Mouse (Mus musculus) limb, embryonic 15.5 days (tissue): ENCODE measurements around the gene Zcchc10. TPM values are rescaled to one million over a fixed set of nuclear protein-coding genes. Genes with fewer than 3 reads are reported as not detected.
A peak's percentile ranks its signal among the peaks of the same experiment; 100 is the strongest.
"Not testable (repeated sequence)": the region's sequence is repeated elsewhere in the genome, so short reads cannot be mapped to it uniquely, and the experiment has no call there.

Experiments
- ATAC-seq: fragments of 200-750 bp; cut with Nextera tagmentation; 2 replicates; pipeline ENCODE4 v1.8.0; 2017; ENCODE audit warnings: low read depth, moderate TSS enrichment; ENCODE audit not compliant: insufficient number of reproducible peaks, low FRiP score, low TSS enrichment
- H3K27ac ChIP-seq: fragments of 300-500 bp; sonication (generic); 2 replicates; pipeline ENCODE4 v1.5.1; 2015; ENCODE audit warnings: moderate library complexity, mild to moderate bottlenecking, inconsistent platforms
- H3K27me3 ChIP-seq: fragments of 300-500 bp; sonication (generic); 2 replicates; pipeline ENCODE4 v1.6.1; 2015; ENCODE audit warnings: inconsistent platforms
- H3K36me3 ChIP-seq: fragments of 300-500 bp; sonication (generic); 2 replicates; pipeline ENCODE4 v1.6.1; 2015; ENCODE audit warnings: inconsistent platforms
- H3K4me1 ChIP-seq: fragments of 300-500 bp; sonication (generic); 2 replicates; pipeline ENCODE4 v1.6.1; 2015; ENCODE audit warnings: inconsistent platforms
- H3K4me2 ChIP-seq: fragments of 300-500 bp; sonication (generic); 2 replicates; pipeline ENCODE4 v1.6.1; 2015; ENCODE audit warnings: mild to moderate bottlenecking, inconsistent platforms
- H3K4me3 ChIP-seq: fragments of 300-500 bp; sonication (generic); 2 replicates; pipeline ENCODE4 v1.5.1; 2015; ENCODE audit warnings: mild to moderate bottlenecking, inconsistent platforms
- H3K9ac ChIP-seq: fragments of 300-500 bp; sonication (generic); 2 replicates; pipeline ENCODE4 v1.6.1; 2015; ENCODE audit warnings: inconsistent platforms
- H3K9me3 ChIP-seq: fragments of 300-500 bp; sonication (generic); 2 replicates; pipeline ENCODE4 v1.6.1; 2016; ENCODE audit warnings: inconsistent platforms
- WGBS: fragments of 180-500 bp; shearing (Covaris S2); methylation state at CpG from one replicate; pipeline ENCODE4 v1.1.7; 2015; 5-methylcytosine and 5-hydroxymethylcytosine counted together
- polyA plus RNA-seq: library from polyadenylated mRNA; unstranded; fragments of >200 nt; fragmentation: Nextera tagmentation; extraction: Ambion mirVana; gene quantifications from 2 replicates; pipeline ENCODE4 v1.2.1, GENCODE M21; 2015

Zcchc10 gene
- 17.8 and 18.4 TPM in 2 replicates for polyA plus RNA-seq

GRCm38 (mm10) chr11:53324512-53324968 lies at the start of gene Zcchc10:
Gene Zcchc10, plus strand, starts transcription at chr11:53324679.
- under 1% methylated on average over 21 of the region's 21 CpGs for WGBS
- peak within 1 kb of the TSS; percentile 77 for H3K27ac ChIP-seq
- H3K4me3 ChIP-seq: peak within 1 kb of the TSS; percentile 74

GRCm38 (mm10) chr11:53275358-53275757 lies 49.1 kb upstream of the Zcchc10 start:
- 96% methylated on average over 3 of the region's 3 CpGs for WGBS
- H3K36me3 ChIP-seq: peaks cover 68% of the 10 kb centered on the region
- H3K27me3 ChIP-seq: no peaks in the 10 kb centered on the region
- no peaks in the 10 kb centered on the region for H3K9me3 ChIP-seq
- ATAC-seq: no peak
- H3K4me2 ChIP-seq: no peak overlapping the region
- H3K9ac ChIP-seq: no peak overlapping the region
- H3K4me1 ChIP-seq: no peaks in the 10 kb centered on the region
- H3K4me3 ChIP-seq: no peak overlapping the region
- no peak overlapping the region for H3K27ac ChIP-seq

More at GRCm38 (mm10) chr11:53324512-53324968, at the start of gene Zcchc10:
- ATAC-seq: peak; percentile 80; the same call in 1 of the 2 replicates
- peak within 1 kb of the TSS; percentile 55 for H3K4me2 ChIP-seq
- peaks cover 24% of the 10 kb centered on the region for H3K36me3 ChIP-seq
- H3K9ac ChIP-seq: peak within 1 kb of the TSS; percentile 76
- no peaks in the 10 kb centered on the region for H3K9me3 ChIP-seq
- no peaks in the 10 kb centered on the region for H3K27me3 ChIP-seq
- H3K4me1 ChIP-seq: peaks cover 7% of the 10 kb centered on the region

GRCm38 (mm10) chr11:53278411-53278810 lies 46.1 kb upstream of the Zcchc10 start:
- no peak overlapping the region for H3K27ac ChIP-seq
- H3K27me3 ChIP-seq: no peaks in the 10 kb centered on the region
- ATAC-seq: no peak
- 83% methylated on average over 4 of the region's 4 CpGs for WGBS
- no peak overlapping the region for H3K4me3 ChIP-seq
- no peak overlapping the region for H3K9ac ChIP-seq
- peaks cover 60% of the 10 kb centered on the region for H3K36me3 ChIP-seq
- no peaks in the 10 kb centered on the region for H3K9me3 ChIP-seq
- no peak overlapping the region for H3K4me2 ChIP-seq
- H3K4me1 ChIP-seq: no peaks in the 10 kb centered on the region

GRCm38 (mm10) chr11:53285885-53286284 lies 38.6 kb upstream of the Zcchc10 start:
- H3K9me3 ChIP-seq: no peaks in the 10 kb centered on the region
- H3K36me3 ChIP-seq: peaks cover 83% of the 10 kb centered on the region
- no peak overlapping the region for H3K4me2 ChIP-seq
- H3K4me3 ChIP-seq: no peak overlapping the region
- no peak overlapping the region for H3K27ac ChIP-seq
- H3K27me3 ChIP-seq: no peaks in the 10 kb centered on the region
- no peak overlapping the region for H3K9ac ChIP-seq
- ATAC-seq: no peak
- H3K4me1 ChIP-seq: no peaks in the 10 kb centered on the region
- 89% methylated on average over 6 of the region's 6 CpGs for WGBS

- H3K4me1 ChIP-seq, H3K4me3 ChIP-seq, H3K9ac ChIP-seq, H3K27ac ChIP-seq, H3K4me2 ChIP-seq, H3K9me3 ChIP-seq, H3K27me3 ChIP-seq, ATAC-seq: not testable (repeated sequence)
- WGBS: 90% methylated on average over 2 of the region's 2 CpGs
- peaks cover 71% of the 10 kb centered on the region for H3K36me3 ChIP-seq
These were observed 34.3 kb upstream of the Zcchc10 start for GRCm38 (mm10) chr11:53290187-53290586.

- no peak for ATAC-seq
- H3K9me3 ChIP-seq: no peaks in the 10 kb centered on the region
- 87% methylated on average over 11 of the region's 11 CpGs for WGBS
These were observed 33.6 kb upstream of the Zcchc10 start for GRCm38 (mm10) chr11:53290871-53291270.

GRCm38 (mm10) chr11:53294441-53294840 lies 30.0 kb upstream of the Zcchc10 start:
- Histone ChIP-seq H3K36me3 (peaks cover 34% of the 10 kb centered on the region), H3K4me2 (no peak overlapping the region), H3K9me3 (no peaks in the 10 kb centered on the region), H3K4me1 (peaks cover 20% of the 10 kb centered on the region), H3K9ac (no peak overlapping the region), H3K27me3 (no peaks in the 10 kb centered on the region), H3K27ac (no peak overlapping the region), H3K4me3 (no peak overlapping the region)
- no peak for ATAC-seq
- 88% methylated on average over 5 of the region's 5 CpGs for WGBS

More at GRCm38 (mm10) chr11:53290871-53291270, 33.6 kb upstream of the Zcchc10 start:
- Histone ChIP-seq H3K27me3 (no peaks in the 10 kb centered on the region), H3K27ac (no peak overlapping the region), H3K36me3 (peaks cover 66% of the 10 kb centered on the region), H3K4me1 (no peaks in the 10 kb centered on the region), H3K4me3 (no peak overlapping the region), H3K9ac (no peak overlapping the region), H3K4me2 (no peak overlapping the region)

GRCm38 (mm10) chr11:53296880-53297279 lies 27.6 kb upstream of the Zcchc10 start:
- no peak overlapping the region for H3K4me3 ChIP-seq
- 62% methylated on average over 4 of the region's 4 CpGs for WGBS
- no peak overlapping the region for H3K9ac ChIP-seq
- no peaks in the 10 kb centered on the region for H3K27me3 ChIP-seq
- H3K4me2 ChIP-seq: no peak overlapping the region
- peaks cover 16% of the 10 kb centered on the region for H3K36me3 ChIP-seq
- no peak overlapping the region for H3K27ac ChIP-seq
- ATAC-seq: no peak
- H3K9me3 ChIP-seq: no peaks in the 10 kb centered on the region
- peaks cover 29% of the 10 kb centered on the region for H3K4me1 ChIP-seq

- peak overlapping the region; percentile 53 for H3K4me2 ChIP-seq
- H3K9me3 ChIP-seq: no peaks in the 10 kb centered on the region
- H3K36me3 ChIP-seq: peaks cover 10% of the 10 kb centered on the region
- 0 out of 2 replicates have a peak overlapping the region, but pooled peaks have one; percentile 7 for H3K9ac ChIP-seq
- 83% methylated on average over 7 of the region's 7 CpGs for WGBS
- H3K4me1 ChIP-seq: peaks cover 29% of the 10 kb centered on the region
- no peak overlapping the region for H3K27ac ChIP-seq
- ATAC-seq: no peak
- peak overlapping the region; percentile 100; the same call in 1 of the 2 replicates for H3K4me3 ChIP-seq
- H3K27me3 ChIP-seq: no peaks in the 10 kb centered on the region
These were observed 26.3 kb upstream of the Zcchc10 start for GRCm38 (mm10) chr11:53297947-53298860.

GRCm38 (mm10) chr11:53299551-53300329 lies 24.7 kb upstream of the Zcchc10 start:
- H3K27me3 ChIP-seq: no peaks in the 10 kb centered on the region
- peak overlapping the region; percentile 98 for H3K27ac ChIP-seq
- H3K4me1 ChIP-seq: peaks cover 29% of the 10 kb centered on the region
- peak overlapping the region; percentile 53 for H3K4me2 ChIP-seq
- H3K36me3 ChIP-seq: 0 out of 2 replicates have a peak, but pooled peaks cover 4% of the 10 kb centered on the region
- H3K4me3 ChIP-seq: peak overlapping the region; percentile 100
- under 1% methylated on average over 80 of the region's 80 CpGs for WGBS
- peak; percentile 49; the same call in 1 of the 2 replicates for ATAC-seq
- no peaks in the 10 kb centered on the region for H3K9me3 ChIP-seq
- peak overlapping the region; percentile 96 for H3K9ac ChIP-seq

GRCm38 (mm10) chr11:53300330-53301166 lies 23.9 kb upstream of the Zcchc10 start, which contains the start of gene Hspa4:
Gene Hspa4, minus strand, starts transcription at chr11:53300457.
- no peaks in the 10 kb centered on the region for H3K27me3 ChIP-seq
- ATAC-seq: peak; percentile 98
- 1% methylated on average over 58 of the region's 58 CpGs for WGBS
- H3K9ac ChIP-seq: peak within 1 kb of the TSS; percentile 96
- H3K27ac ChIP-seq: peak within 1 kb of the TSS; percentile 98
- peak within 1 kb of the TSS; percentile 58 for H3K4me2 ChIP-seq
- peak within 1 kb of the TSS; percentile 100 for H3K4me3 ChIP-seq
- H3K4me1 ChIP-seq: peaks cover 29% of the 10 kb centered on the region
- H3K36me3 ChIP-seq: 0 out of 2 replicates have a peak, but pooled peaks cover 4% of the 10 kb centered on the region
- H3K9me3 ChIP-seq: no peaks in the 10 kb centered on the region
